Mouse (Mus musculus): ENCODE measurements around the gene Ubash3a.
A peak's percentile ranks its signal among the peaks of the same experiment; 100 is the strongest.

Ubash3a gene

GRCm38 (mm10) chr17:31207771-31208334 lies at the start of gene Ubash3a:
Gene Ubash3a (plus strand): TSS chr17:31207873.
- peak; percentile 84 for DNase-seq

DNA sequence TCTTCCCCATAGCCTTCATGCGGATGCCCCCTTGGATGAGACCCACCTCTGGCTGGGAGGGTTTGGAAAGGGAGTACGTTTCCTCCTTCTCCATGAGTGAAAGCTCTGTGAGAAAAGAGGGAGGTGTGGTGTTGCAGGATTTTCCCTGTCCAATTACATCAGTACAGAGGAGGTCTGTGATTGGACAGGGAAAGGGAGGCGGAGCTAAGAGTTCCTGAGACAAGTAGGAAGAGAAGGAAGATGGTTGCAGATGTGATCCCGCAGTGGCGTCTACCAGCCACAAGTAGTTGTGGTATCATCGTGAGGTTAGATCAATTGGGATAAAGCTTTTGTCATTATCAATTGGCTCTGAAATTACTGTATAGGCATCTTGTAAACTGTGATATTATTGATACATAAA lies 49.8 kb upstream of the Ubash3a start:
- no peak for DNase-seq

DNA sequence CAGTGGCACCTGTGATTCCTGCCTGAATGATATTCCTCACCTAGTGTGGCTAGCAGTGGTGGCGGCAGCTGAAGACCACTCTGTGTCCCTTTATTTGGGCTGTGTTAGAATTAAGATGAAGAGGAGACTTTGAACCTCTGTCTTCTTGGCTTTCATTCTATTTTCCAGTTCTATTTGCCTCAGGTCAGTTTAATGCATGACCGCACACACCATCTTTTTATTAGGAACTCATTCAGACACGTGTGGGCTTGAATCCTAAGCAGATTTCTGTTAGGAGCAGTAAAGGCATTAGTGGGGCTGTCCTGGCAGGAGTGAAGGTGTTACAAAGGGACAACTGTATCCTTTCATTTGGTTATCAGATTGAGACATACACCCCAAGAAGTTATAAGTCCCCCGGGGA lies 47.4 kb upstream of the Ubash3a start:
- no peak for DNase-seq

- peak; percentile 39 for DNase-seq
Observed at GRCm38 (mm10) chr17:31162607-31163006, 45.1 kb upstream of the Ubash3a start.

DNA sequence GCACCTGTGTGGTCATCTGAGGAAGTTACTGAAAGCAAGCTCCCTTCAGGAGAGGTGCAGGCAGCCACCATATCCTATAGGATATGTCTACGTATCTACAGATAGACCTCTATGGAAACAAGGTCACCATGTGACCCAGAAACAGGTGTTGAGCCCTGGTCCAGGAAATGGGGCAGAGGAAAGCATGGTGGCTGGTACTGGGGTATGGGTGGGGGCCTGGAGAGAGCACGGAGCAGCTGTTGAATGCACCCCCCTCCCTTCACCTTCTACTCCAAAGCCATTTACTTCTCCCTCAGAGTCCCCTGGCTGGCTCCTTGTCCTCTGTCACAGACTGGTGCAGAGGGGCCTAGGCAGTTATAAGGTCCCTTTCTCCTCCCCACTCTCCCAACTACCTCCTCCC lies 43.9 kb upstream of the Ubash3a start:
- DNase-seq, result peak; percentile 83

DNA sequence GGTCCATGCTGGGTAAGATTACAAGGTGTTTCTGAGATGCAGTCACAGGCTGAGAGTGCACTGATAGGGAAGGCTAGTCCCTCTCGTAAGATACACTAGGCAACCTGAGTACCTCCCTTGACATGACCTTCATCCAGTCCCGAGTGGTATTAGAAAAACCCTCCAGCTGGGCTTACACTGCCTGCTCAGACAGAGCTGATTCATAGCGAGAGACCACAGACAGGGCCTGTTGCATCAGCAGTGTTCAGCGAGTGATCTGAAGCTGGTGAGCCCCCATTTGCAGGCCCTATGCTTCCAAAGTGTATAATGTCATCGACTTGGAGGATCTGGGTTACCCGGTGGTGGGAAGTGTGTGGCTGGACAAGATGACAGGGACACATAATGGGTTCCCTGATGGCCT lies 42.5 kb upstream of the Ubash3a start, which contains the start of gene Tff1:
Gene Tff1, minus strand, starts transcription at position 151 of the 400 bp plus-strand sequence.
- DNase-seq, result no peak

GRCm38 (mm10) chr17:31169796-31170195 lies 37.9 kb upstream of the Ubash3a start:
- no peak for DNase-seq

DNA sequence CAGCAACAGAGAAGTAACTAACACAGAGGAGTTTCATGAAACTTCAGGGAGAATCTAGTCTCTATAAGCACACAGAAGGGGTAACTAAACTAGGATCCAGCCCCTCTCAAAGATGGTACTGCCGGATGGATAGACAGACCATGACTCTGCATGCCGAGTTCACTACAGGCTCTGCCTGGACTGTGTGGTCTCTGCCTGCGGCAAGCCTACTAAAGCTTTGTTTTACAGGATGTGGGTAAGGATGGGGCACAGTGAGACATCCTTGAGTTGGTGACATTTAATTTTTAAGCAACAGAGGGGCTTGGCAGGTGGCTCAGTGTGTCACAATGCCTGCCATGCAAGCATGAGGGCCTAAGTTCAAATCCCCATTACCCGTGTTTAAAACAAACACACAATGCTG lies 31.4 kb upstream of the Ubash3a start:
- peak; percentile 67 for DNase-seq

DNA sequence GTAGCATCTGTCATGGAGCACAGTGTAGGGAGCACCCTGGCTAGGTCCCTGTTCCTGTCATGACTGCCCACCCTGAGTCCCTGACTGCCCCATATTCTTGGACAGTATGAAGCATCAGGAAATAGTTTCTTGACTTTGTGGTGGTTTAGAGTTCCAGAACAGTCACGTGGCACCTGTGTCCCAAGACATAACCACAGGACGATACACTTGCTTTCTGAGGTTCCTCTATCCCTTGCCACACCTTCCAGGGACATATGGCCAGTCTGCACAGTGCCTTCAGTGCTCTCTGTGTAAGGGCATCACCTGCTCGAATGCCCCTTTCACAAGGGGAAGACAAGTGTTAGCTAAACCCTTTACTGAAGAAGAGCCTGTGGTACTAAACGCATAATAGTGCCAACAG lies 26.2 kb upstream of the Ubash3a start:
- DNase-seq, result no peak

DNA sequence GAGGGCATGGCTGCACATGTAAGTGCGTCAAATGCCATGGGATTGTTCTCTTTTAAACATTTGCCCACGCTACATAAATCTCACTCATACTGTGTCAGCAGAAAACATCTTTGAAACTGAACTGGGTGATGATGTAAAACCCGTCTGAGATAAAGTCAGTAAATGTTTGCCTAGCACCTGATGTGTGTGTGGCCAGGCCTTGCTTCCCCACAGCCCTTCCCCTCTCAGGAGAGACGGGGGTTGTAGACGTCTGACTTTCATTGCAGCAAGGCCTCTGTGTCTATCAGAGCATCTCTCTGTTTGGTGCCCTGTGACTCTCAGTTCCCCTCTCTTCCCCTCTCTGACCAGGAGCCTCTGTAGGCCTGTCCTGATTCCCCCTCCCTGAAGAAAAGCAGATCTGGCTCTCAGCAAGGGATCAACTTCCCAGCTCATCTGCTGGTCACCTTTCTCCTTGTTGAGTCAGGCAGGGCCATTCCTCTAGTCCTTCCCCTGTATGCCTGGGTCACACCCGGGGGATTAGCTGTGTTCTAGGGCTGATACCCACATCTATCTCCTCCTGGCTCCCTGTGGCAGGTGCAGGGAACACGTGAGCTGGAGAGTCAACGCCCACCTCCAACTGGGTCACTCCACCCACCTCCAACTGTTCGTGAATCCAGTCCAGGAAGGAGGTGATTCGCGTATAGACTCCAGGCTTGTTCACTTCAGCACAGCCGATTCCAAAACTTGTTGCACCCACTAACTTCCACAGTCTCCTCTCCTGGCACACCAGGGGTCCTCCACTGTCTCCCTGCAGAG lies 24.3 kb upstream of the Ubash3a start:
- peak; percentile 64 for DNase-seq

DNA sequence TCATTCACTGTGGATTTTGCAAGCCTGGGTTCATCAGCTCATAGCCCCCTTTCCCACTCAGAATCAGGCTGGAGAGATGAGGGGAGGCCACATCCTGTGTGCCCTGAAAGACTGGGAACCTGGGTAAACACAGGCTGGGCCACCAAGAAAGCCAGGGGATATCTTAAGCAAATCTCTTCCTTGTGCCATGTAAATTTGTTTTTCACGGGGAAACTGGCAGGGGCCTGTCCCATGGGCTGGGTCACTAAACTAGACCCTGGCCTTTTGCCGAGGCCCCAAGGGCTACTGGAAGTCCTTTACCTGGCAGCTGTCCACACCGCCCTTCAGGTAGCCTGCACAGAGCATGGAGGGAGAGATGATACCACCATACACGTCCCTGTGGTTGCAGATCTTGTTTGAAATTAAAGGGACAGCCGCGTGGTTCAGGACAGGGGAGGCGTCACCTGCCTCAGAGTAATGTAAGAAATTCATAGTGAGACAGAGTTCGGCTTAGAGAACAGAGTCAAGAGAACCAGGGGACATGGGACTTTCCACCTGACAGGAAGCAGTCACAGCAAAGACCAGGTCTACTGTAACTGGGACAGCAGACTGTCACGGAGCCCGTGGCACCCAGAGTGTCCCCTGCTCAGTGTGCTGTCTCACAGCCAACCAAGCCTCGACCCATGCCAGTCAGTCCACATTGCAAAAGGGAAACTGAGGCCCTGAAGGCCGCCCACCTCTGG lies 23.2 kb upstream of the Ubash3a start:
- peak; percentile 52 for DNase-seq

DNA sequence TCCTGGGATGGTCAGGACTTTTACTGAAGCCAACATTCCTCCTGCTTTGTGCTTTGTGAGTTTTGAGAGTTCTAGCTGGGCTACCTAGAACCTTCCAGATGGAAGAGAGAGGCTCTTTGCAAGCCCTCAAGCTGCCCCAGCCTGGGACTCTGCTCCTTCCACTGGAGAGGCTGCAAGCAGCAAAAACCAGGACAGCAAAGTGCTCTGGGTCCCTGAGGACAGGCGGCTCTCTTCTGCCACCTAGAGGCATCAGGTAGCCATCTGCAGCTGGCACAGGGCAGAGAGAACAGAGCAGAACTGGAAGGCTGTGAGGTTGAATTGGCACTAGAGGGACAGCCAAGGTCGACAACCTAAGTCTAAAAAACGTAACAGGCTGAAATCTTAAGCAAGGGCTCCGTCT lies 20.3 kb upstream of the Ubash3a start:
- DNase-seq, result peak; percentile 87

DNA sequence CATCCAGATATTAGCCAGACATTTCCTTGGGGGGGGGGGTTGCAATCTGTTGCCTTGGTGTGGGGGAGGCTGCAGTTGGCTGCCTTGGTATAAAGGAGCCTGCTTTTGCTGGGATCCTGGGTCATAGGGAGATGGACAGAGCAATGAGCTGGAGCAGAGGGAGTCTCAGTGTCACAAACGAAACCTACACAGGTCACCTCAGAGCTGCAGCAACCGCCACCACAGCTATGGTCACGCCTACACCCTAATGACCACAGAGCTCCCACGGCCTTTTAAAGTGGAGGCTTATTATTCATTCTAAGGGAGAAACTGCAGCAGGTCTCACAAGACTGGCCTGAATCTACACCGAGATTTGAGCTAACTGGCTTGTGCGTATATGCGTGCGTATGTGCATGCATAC lies 15.8 kb upstream of the Ubash3a start:
- no peak for DNase-seq

GRCm38 (mm10) chr17:31192663-31193062 lies 15.0 kb upstream of the Ubash3a start:
- no peak for DNase-seq

GRCm38 (mm10) chr17:31193360-31193759 lies 14.3 kb upstream of the Ubash3a start:
- DNase-seq, result no peak

GRCm38 (mm10) chr17:31195207-31195606 lies 12.5 kb upstream of the Ubash3a start:
- no peak for DNase-seq

DNA sequence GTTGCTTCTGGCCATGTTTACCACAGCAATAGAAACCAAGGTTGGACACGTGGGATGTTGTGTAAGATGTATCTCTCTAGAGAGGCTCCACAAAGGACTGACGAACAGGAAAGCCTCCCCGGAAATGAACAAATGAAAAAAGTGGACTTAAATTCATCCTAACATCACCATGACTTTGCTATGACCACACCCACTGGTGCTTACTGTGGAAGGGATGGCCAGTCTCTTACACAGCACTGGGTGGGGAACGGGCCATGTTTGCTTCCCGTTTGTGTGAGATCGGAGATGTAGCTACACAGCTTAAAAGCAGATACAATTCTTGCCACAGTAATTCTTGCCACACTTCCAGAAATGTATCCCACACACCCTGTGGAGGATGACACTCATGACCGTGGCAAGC lies 11.4 kb upstream of the Ubash3a start:
- no peak for DNase-seq

DNA sequence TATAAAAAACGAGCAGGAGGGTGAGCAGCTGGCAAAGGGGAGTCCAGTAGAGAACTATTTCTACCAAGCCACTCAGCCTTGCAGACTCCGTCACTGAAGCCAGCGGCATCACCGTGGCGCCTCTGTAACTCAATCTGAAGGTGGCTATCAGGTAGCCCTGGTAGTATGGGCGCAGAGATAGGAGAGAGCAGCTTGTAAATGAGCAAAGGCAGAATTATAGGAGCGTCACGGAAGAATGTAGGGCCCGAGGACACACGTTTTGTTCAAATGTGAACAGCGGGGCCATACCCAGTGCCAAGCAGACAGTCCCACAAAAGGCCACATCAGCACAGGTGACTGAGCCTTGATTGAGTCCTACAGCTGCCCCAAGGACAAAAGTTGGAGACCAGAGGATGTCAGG lies 8.8 kb upstream of the Ubash3a start, which contains the start of gene Tmprss3:
Gene Tmprss3, minus strand, starts transcription at position 101 of the 400 bp plus-strand sequence.
- no peak for DNase-seq

DNA sequence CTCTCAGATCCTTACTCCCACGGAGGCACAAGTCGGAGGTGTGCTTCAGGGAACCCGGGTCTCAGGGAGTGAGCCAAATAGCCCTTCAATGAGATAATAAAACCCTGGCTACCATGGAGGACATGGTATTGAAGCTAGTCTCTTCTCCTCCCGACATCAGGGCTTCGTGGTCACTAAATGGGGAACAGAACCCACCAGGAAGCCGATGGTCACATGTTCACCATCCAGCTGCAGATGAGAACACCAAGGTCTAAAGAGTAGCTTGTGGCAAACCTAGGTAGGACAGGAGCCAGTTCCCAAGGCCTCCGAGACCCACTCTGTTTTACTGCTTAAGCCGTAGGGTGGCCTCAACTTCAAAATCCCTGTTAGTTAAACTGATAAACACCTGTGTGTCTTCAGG lies 981 bp downstream of the Ubash3a start:
- DNase-seq, result no peak

DNA sequence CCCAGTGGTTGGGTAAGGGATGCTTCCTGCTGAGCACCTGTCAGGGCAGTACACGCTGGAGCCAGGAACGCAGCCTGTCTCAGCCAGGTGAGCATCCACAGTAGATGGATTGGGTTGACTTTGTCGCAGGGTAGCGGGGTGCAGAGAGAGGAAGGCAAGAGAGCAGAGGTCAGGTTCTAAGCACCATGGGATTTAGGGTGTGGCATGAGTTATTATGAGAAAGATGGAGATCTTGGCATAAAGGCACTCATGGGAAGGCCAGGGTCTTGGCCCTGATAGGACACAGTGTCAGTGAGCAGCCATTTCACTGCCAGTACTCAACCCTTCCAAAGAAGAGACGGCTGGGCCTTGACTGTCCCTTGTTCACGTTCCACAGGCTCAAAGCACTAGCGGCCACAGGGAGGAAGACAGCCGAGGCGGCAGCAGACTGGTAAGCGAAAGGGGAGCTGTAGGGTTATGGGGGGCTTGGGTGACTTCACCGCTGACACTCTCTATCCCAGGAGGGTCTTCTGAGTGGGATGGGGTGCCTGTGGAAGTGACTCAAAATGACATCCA lies 1.8 kb downstream of the Ubash3a start:
- DNase-seq, result peak; percentile 49

DNA sequence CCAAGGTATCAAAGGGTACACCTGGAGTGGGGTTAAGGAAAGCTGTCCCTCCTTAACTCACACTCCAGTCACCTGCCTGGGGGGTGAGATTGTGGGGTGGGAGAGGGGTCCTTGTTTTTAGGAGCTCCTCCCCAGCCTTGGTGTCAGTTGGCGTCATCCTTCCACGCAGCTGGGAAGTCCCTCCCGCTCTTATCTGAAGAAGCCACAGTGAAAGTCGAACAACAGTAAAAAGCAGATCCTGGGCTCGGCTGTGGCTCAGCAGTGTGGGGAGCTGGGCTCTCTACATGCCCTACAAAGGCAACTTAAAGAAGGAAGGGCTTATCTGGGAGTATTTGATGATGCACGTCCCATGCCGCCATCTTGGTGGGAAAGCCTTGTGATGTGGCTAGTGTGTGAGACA lies 2.6 kb downstream of the Ubash3a start:
- DNase-seq, result no peak

GRCm38 (mm10) chr17:31211881-31212280 lies 4.2 kb downstream of the Ubash3a start:
- no peak for DNase-seq
